Mouse (Mus musculus) ES-Bruce4 (cell line): ENCODE measurements at regions not wholly inside any gene's neighbourhood (a gene's known extent, or its start where the extent isn't known, plus 50 kb on each side); places are given as distances from the start of the nearest gene placed in this dataset.
A peak's percentile ranks its signal among the peaks of the same experiment; 100 is the strongest.

Source experiments
- H3K27ac ChIP-seq: 2 replicates; pipeline ENCODE4 v1.5.1; 2012; ENCODE audit warnings: low read length, inconsistent platforms; ENCODE audit not compliant: insufficient read depth
- H3K27me3 ChIP-seq: 2 replicates; pipeline ENCODE4 v1.6.1; 2012; ENCODE audit warnings: mild to moderate bottlenecking, low read length, inconsistent platforms; ENCODE audit not compliant: control insufficient read depth, poor library complexity, insufficient read depth, severe bottlenecking
- H3K36me3 ChIP-seq: 2 replicates; pipeline ENCODE4 v1.6.1; 2012; ENCODE audit warnings: inconsistent platforms, mild to moderate bottlenecking, low read length, moderate library complexity; ENCODE audit not compliant: control insufficient read depth, poor library complexity, insufficient read depth, severe bottlenecking
- H3K4me1 ChIP-seq: one replicate; pipeline ENCODE4 v1.8.1; 2011; ENCODE audit warnings: low read length; ENCODE audit not compliant: control insufficient read depth, insufficient read depth
- H3K4me3 ChIP-seq: 2 replicates; pipeline ENCODE4 v1.5.1; 2011; ENCODE audit warnings: low read depth, mild to moderate bottlenecking, low read length
- H3K9ac ChIP-seq: 2 replicates; pipeline ENCODE4 v1.6.1; 2012; ENCODE audit warnings: low read depth, mild to moderate bottlenecking, inconsistent platforms; ENCODE audit not compliant: poor library complexity, severe bottlenecking
- H3K9me3 ChIP-seq: replicated peaks from 2 replicates; pipeline ENCODE4 v1.6.1; 2012; ENCODE audit warnings: mild to moderate bottlenecking, low read length, inconsistent platforms; ENCODE audit not compliant: control insufficient read depth, poor library complexity, insufficient read depth, severe bottlenecking
- CTCF ChIP-seq: IDR thresholded peaks from one replicate; pipeline ENCODE4 v1.8.1; 2011; ENCODE audit warnings: low read depth, low read length
- EP300 ChIP-seq: IDR thresholded peaks from 2 replicates; pipeline ENCODE4 v1.6.1; 2011; ENCODE audit warnings: low read depth, low read length; ENCODE audit not compliant: insufficient read depth
- POLR2A ChIP-seq: IDR thresholded peaks from one replicate; pipeline ENCODE4 v1.8.1; 2011; ENCODE audit warnings: low read length; ENCODE audit not compliant: insufficient read depth

- no peaks in the 10 kb centered on the region for H3K4me1 ChIP-seq
- TF ChIP-seq CTCF: no peak
- no peak for TF ChIP-seq POLR2A
- TF ChIP-seq EP300: no peak
Observed at GRCm38 (mm10) chr1:190048521-190049170, 121.9 kb downstream of the Prox1 start.

GRCm38 (mm10) chr1:190047201-190047600, 123.3 kb downstream of the Prox1 start:
- H3K9me3 ChIP-seq: peaks cover 6% of the 10 kb centered on the region; the same call in 1 of the 2 replicates
- no peaks in the 10 kb centered on the region for H3K4me1 ChIP-seq
- no peak overlapping the region for H3K27ac ChIP-seq
- no peak overlapping the region for H3K4me3 ChIP-seq
- TF ChIP-seq EP300: no peak
- no peak for TF ChIP-seq POLR2A
- no peaks in the 10 kb centered on the region for H3K36me3 ChIP-seq
- no peaks in the 10 kb centered on the region for H3K27me3 ChIP-seq
- H3K9ac ChIP-seq: no peak overlapping the region

More at GRCm38 (mm10) chr1:190048521-190049170, 121.9 kb downstream of the Prox1 start:
- H3K4me3 ChIP-seq: no peak overlapping the region
- H3K27ac ChIP-seq: no peak overlapping the region
- no peak overlapping the region for H3K9ac ChIP-seq
- H3K9me3 ChIP-seq: peaks cover 6% of the 10 kb centered on the region; the same call in 1 of the 2 replicates
- no peaks in the 10 kb centered on the region for H3K36me3 ChIP-seq
- no peaks in the 10 kb centered on the region for H3K27me3 ChIP-seq

GRCm38 (mm10) chr1:190045797-190046196, 123.6 kb upstream of the Smyd2 start:
- H3K4me3 ChIP-seq: no peak overlapping the region
- H3K27ac ChIP-seq: no peak overlapping the region
- no peaks in the 10 kb centered on the region for H3K27me3 ChIP-seq
- H3K9me3 ChIP-seq: peaks cover 6% of the 10 kb centered on the region; the same call in 1 of the 2 replicates
- TF ChIP-seq CTCF (peak; percentile 44), POLR2A (no peak), EP300 (no peak)
- H3K4me1 ChIP-seq: no peaks in the 10 kb centered on the region
- H3K9ac ChIP-seq: no peak overlapping the region
- no peaks in the 10 kb centered on the region for H3K36me3 ChIP-seq

GRCm38 (mm10) chr1:190044036-190044435, 121.9 kb upstream of the Smyd2 start:
- no peaks in the 10 kb centered on the region for H3K36me3 ChIP-seq
- H3K9ac ChIP-seq: no peak overlapping the region
- H3K27me3 ChIP-seq: no peaks in the 10 kb centered on the region
- no peak overlapping the region for H3K27ac ChIP-seq
- no peaks in the 10 kb centered on the region for H3K4me1 ChIP-seq
- H3K9me3 ChIP-seq: no peaks in the 10 kb centered on the region
- H3K4me3 ChIP-seq: no peak overlapping the region
- TF ChIP-seq CTCF: no peak
- TF ChIP-seq POLR2A: no peak
- no peak for TF ChIP-seq EP300

GRCm38 (mm10) chr1:190043156-190043555, 121.0 kb upstream of the Smyd2 start:
- no peak overlapping the region for H3K9ac ChIP-seq
- no peaks in the 10 kb centered on the region for H3K4me1 ChIP-seq
- H3K4me3 ChIP-seq: no peak overlapping the region
- no peaks in the 10 kb centered on the region for H3K9me3 ChIP-seq
- no peaks in the 10 kb centered on the region for H3K27me3 ChIP-seq
- no peak overlapping the region for H3K27ac ChIP-seq
- TF ChIP-seq EP300: no peak
- TF ChIP-seq POLR2A: no peak
- no peak for TF ChIP-seq CTCF
- H3K36me3 ChIP-seq: no peaks in the 10 kb centered on the region

GRCm38 (mm10) chr1:190042197-190042596, 120.0 kb upstream of the Smyd2 start:
- H3K27ac ChIP-seq: no peak overlapping the region
- H3K4me3 ChIP-seq: no peak overlapping the region
- no peaks in the 10 kb centered on the region for H3K27me3 ChIP-seq
- H3K4me1 ChIP-seq: no peaks in the 10 kb centered on the region
- TF ChIP-seq EP300 (no peak), POLR2A (no peak), CTCF (no peak)
- H3K9me3 ChIP-seq: no peaks in the 10 kb centered on the region
- H3K36me3 ChIP-seq: no peaks in the 10 kb centered on the region
- no peak overlapping the region for H3K9ac ChIP-seq
